Mouse (Mus musculus): ENCODE data around the gene Bcl7a.

- TF ChIP-seq POLR2A (IDR thresholded peaks at IDR 0.05; ENCODE audit: borderline replicate concordance, extremely low read depth, insufficient read depth, insufficient read length, poor library complexity, severe bottlenecking) (no peak), CTCF (IDR thresholded peaks at IDR 0.05; ENCODE audit: borderline replicate concordance, extremely low read depth, insufficient read depth, insufficient read length) (no peak)
Measured at GRCm38 (mm10) chr5:123416566-123417518, 73.2 kb downstream of the Bcl7a start.

Measured in brain, embryonic 14.5 days (tissue).